Mouse (Mus musculus) liver, embryonic 14.5 days (tissue): ENCODE data around the gene Nenf. TPM values are rescaled to one million over a fixed set of nuclear protein-coding genes. Genes with fewer than 3 reads are reported as not detected.
A peak's percentile ranks its signal among the peaks of the same experiment; 100 is the strongest.

Source experiments
- ATAC-seq: fragments of 200-750 bp; cut with Nextera tagmentation; 2 replicates; pipeline ENCODE4 v1.8.0; 2017; ENCODE audit warnings: moderate number of reproducible peaks, mild to moderate bottlenecking, moderate library complexity; ENCODE audit not compliant: insufficient read depth
- DNase-seq, 3 experiments: peaks; one replicate each; pipeline ENCODE4 v3.0.0-alpha.2; 2012 to 2013; ENCODE audit warnings: low read depth in 3 of 3, low spot score in 3 of 3
- H3K27ac ChIP-seq: fragments of 300-500 bp; sonication (generic); 2 replicates; pipeline ENCODE4 v1.5.1; 2014; ENCODE audit warnings: moderate library complexity, mild to moderate bottlenecking, control low read depth, inconsistent platforms
- H3K27me3 ChIP-seq: fragments of 300-500 bp; sonication (generic); 2 replicates; pipeline ENCODE4 v1.6.1; 2014; ENCODE audit warnings: mild to moderate bottlenecking, low read length, moderate library complexity; ENCODE audit not compliant: control insufficient read depth, insufficient read depth
- H3K36me3 ChIP-seq: fragments of 300-500 bp; sonication (generic); replicated peaks from 2 replicates; pipeline ENCODE4 v1.6.1; 2014; ENCODE audit warnings: low read depth; ENCODE audit not compliant: control insufficient read depth, insufficient read depth
- H3K4me1 ChIP-seq, 2 experiments: fragments of 200-500 bp in 1 of 2; fragments of 300-500 bp in 1 of 2; sonication (generic) in 1 of 2; replicated peaks; 2 replicates each; pipeline ENCODE4 v1.6.1; 2012 to 2014; ENCODE audit warnings: antibody characterized with exemption in 1 of 2, inconsistent platforms in 1 of 2, low read length in 1 of 2; ENCODE audit not compliant: control insufficient read depth in 2 of 2, insufficient read depth in 2 of 2
- H3K4me2 ChIP-seq: fragments of 300-500 bp; sonication (generic); 2 replicates; pipeline ENCODE4 v1.6.1; 2014; ENCODE audit warnings: low read depth, mild to moderate bottlenecking, control low read depth, moderate library complexity
- H3K4me3 ChIP-seq, 2 experiments: fragments of 200-500 bp in 1 of 2; fragments of 300-500 bp in 1 of 2; sonication (generic) in 1 of 2; 2 replicates each; pipeline ENCODE4 v1.5.1; 2012 to 2014; ENCODE audit warnings: low read depth in 2 of 2, low read length in 2 of 2, mild to moderate bottlenecking in 2 of 2, control low read depth in 1 of 2, inconsistent platforms in 1 of 2, moderate library complexity in 1 of 2; ENCODE audit not compliant: insufficient read depth in 1 of 2
- H3K9ac ChIP-seq: fragments of 300-500 bp; sonication (generic); replicated peaks from 2 replicates; pipeline ENCODE4 v1.6.1; 2014; ENCODE audit warnings: mild to moderate bottlenecking, control low read depth, moderate library complexity
- H3K9me3 ChIP-seq: fragments of 300-500 bp; sonication (generic); 2 replicates; pipeline ENCODE4 v1.6.1; 2016; ENCODE audit warnings: low read length, mixed read lengths; ENCODE audit not compliant: control insufficient read depth
- CTCF ChIP-seq: IDR thresholded peaks from 2 replicates; pipeline ENCODE4 v1.5.1; 2016; ENCODE audit warnings: antibody characterized with exemption, low read depth, control low read depth
- EP300 ChIP-seq: IDR thresholded peaks from 2 replicates; pipeline ENCODE4 v1.6.1; 2016; ENCODE audit warnings: antibody characterized with exemption, low read depth
- WGBS: fragments of 180-500 bp; shearing (Covaris S2); extraction: QIAGEN DNeasy Blood & Tissue Kit; methylation state at CpG from one replicate; pipeline ENCODE4 v1.1.7; 2014; ENCODE audit not compliant: insufficient replicate concordance; 5-methylcytosine and 5-hydroxymethylcytosine counted together
- polyA plus RNA-seq, 2 experiments: library from polyadenylated mRNA; depleted of rRNA in 1 of 2; stranded (reverse) in 1 of 2; unstranded in 1 of 2; fragments of >200 nt; fragmentation: Nextera tagmentation in 1 of 2; extraction: Ambion mirVana in 1 of 2; gene quantifications; 2 replicates each; pipeline versions ENCODE4 v1.2.1 to v1.2.3; 2012 to 2014

Nenf gene
- polyA plus RNA-seq, 2 experiments: 29.4 to 34.9 TPM

DNA sequence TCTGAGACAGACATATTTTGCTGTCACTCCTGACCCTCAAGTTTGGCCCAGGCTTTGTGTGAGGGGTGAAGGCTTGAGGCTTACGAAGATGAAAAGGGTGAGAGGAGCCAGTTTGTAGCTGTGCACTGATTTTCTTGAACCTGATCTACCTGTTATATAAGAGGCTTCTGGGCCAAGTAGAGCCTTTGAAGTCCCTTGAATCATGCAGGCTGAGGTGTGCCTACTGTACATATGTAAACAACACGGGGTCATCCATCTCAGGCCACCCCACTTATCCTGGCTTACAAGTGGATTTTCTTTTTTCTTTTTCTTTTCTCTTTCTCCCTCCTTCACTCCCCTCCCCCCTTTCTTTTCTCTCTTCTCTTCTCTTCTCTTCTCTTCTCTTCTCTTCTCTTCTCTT is 30.6 kb upstream of the Nenf start:
- ATAC-seq (no peak), DNase-seq (no peak)
- 73% methylated on average over 2 of the region's 2 CpGs for WGBS
- Histone ChIP-seq H3K9ac (no peak overlapping the region), H3K4me2 (no peak overlapping the region), H3K36me3 (peaks cover 25% of the 10 kb centered on the region), H3K4me3 (no peak overlapping the region), H3K27ac (no peak overlapping the region), H3K4me1 (peaks cover 0 to 5% of the 10 kb centered on the region in 2 experiments; a peak in 2 of 4 replicates), H3K9me3 (no peaks in the 10 kb centered on the region), H3K27me3 (no peaks in the 10 kb centered on the region)
- TF ChIP-seq CTCF: no peak
- no peak for TF ChIP-seq EP300

GRCm38 (mm10) chr1:191347602-191348001 is 29.6 kb upstream of the Nenf start:
- no peak overlapping the region for H3K4me3 ChIP-seq
- no peaks in the 10 kb centered on the region for H3K27me3 ChIP-seq
- H3K4me1 ChIP-seq: peaks cover 0 to 5% of the 10 kb centered on the region in 2 experiments; a peak in 2 of 4 replicates
- DNase-seq (no peak), ATAC-seq (peak; percentile 19; the same call in 1 of the 2 replicates)
- 91% methylated on average over 8 of the region's 8 CpGs for WGBS
- H3K36me3 ChIP-seq: peaks cover 17% of the 10 kb centered on the region
- H3K9me3 ChIP-seq: no peaks in the 10 kb centered on the region
- no peak overlapping the region for H3K9ac ChIP-seq
- no peak overlapping the region for H3K27ac ChIP-seq
- TF ChIP-seq EP300 (no peak), CTCF (no peak)
- H3K4me2 ChIP-seq: no peak overlapping the region

DNA sequence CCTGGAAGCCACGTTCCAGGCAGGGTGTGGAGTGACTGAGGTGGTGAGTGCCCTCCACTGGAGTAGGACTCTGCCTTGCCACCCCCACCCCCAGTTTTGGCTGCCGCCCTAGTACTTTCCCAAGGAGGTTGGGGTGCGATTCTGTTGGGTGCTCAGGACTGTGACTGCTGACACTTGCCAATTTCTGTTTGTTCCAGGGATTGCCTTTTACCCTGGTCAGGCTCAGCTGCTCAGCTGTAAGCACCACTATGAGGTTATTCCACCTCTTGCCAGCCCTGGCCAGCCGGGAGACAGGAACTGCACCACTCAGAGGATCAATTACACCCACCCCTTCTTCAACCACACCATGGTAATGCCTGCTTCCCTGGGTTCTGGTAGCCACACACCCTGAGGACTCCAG is 22.5 kb upstream of the Nenf start:
- H3K9ac ChIP-seq: no peak overlapping the region
- no peaks in the 10 kb centered on the region; the same call in 1 of the 2 replicates for H3K36me3 ChIP-seq
- H3K4me3 ChIP-seq: no peak overlapping the region
- DNase-seq (no peak), ATAC-seq (no peak)
- no peaks in the 10 kb centered on the region for H3K9me3 ChIP-seq
- H3K4me2 ChIP-seq: no peak overlapping the region
- H3K27ac ChIP-seq: no peak overlapping the region
- no peaks in the 10 kb centered on the region for H3K27me3 ChIP-seq
- WGBS: 70% methylated on average over 4 of the region's 4 CpGs
- TF ChIP-seq CTCF (no peak), EP300 (no peak)
- no peaks in the 10 kb centered on the region for H3K4me1 ChIP-seq

DNA sequence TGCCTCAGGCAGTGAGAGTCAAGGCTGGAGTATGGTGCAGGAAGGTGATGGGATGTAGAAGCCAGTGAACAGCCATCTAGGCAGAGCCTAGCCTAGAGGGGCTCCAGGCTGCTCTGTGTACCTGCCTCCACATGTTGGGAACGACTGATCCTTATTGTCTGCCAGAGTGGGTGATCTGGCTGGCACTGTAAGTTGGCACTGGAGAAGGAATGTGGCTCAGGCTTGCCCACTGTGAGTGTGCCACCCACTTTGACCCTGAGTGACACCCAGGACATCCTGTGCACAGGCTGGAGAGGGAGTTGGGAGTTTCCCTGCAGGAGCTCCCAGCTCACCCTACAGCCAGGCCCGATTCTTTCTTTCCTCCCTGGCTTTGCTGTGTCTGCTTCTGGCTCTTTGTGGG is 21.9 kb upstream of the Nenf start:
- Histone ChIP-seq H3K4me2 (no peak overlapping the region), H3K36me3 (no peaks in the 10 kb centered on the region; the same call in 1 of the 2 replicates), H3K9ac (no peak overlapping the region), H3K4me3 (no peak overlapping the region), H3K27ac (no peak overlapping the region), H3K27me3 (no peaks in the 10 kb centered on the region), H3K4me1 (no peaks in the 10 kb centered on the region), H3K9me3 (no peaks in the 10 kb centered on the region)
- DNase-seq: no peak
- no peak for TF ChIP-seq CTCF
- TF ChIP-seq EP300: no peak
- WGBS: 80% methylated on average over 2 of the region's 2 CpGs
- ATAC-seq: no peak

DNA sequence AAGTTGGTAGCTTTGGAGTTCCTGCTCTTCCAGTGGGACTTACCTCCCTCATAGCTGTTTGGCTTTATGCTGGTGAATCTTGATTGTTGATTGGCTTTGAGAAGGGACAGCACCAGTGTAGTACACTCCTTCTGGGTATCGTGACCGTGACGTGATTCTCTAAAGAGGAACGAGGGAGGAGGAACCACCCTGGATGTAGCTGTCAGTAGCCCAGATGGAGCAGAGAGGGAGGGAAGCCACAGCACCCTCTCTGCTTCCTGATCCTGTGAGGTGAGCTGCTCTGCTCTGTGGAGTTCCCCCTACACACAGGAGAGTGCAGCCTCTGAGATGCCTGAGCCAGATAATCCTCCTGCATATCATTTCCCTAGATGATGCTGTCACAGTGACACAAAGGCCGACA is 16.5 kb upstream of the Nenf start:
- Histone ChIP-seq H3K27me3 (no peaks in the 10 kb centered on the region), H3K4me3 (no peak overlapping the region), H3K27ac (no peak overlapping the region), H3K36me3 (no peaks in the 10 kb centered on the region), H3K4me1 (no peaks in the 10 kb centered on the region), H3K4me2 (no peak overlapping the region), H3K9ac (no peak overlapping the region), H3K9me3 (no peaks in the 10 kb centered on the region)
- DNase-seq (no peak), ATAC-seq (no peak)
- 52% methylated on average over 5 of the region's 5 CpGs for WGBS
- no peak for TF ChIP-seq EP300
- TF ChIP-seq CTCF: no peak
